Mouse (Mus musculus): ENCODE results near the gene Gm11733.

Gene Gm11733

DNA sequence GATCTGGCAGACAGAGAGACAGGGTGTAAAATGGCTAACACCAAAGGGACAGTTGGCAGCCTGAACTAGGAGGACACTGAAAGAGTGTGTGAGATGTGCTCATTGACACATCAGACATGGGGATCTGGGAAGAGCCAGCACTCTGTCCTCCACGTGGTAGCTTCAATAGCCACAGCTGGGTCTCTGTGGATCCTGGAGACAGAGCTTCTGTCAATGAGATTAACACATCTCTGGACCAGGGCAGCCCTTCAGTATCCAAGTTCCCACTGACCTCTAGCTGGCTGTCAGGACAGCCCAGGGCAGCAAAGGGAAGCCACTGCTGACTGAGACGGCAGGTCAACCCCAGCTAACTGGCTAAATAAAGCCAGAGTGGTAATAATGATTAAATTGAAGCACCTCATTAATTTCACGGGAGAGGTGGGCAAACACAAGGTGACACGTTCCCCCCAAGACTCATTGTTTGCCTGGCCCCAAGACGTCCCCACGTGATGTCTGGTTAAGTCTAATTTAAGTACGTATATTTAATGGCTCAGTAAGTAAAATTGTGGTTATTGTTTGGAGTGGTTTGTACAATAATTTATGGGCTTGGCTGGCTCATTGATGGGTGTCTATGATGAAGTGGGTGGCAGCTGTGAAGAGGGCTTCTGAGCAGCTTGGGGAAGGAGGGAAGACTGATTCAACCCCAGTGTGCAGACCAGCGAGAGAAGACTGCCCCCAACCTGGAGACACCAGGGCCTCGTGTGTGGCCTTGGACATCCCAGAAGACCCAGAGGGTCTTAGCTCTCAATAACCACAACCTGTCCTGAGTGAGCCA is 51.5 kb downstream of the Gm11733 start:
- no peak for DNase-seq (ENCODE audit: low spot score)

DNA sequence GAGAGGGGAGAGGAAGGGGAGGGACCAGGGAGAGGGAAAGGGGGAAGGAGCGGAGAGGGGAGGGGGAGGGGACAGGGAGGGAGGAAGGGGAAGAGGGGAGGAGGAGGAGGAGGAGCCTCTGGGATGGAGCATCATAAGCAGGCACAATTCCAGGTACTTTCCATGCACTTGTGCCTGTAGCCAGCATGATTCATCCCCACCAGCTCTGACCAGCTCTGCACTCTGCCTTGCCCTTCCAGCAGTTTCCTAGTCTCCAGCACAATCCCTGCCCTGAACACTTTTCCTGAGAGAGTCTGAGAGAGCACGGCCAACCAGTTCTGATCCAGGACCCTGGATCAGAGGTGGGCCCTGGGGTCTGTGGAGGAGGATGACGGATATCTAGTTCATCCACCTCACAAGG is 52.4 kb downstream of the Gm11733 start:
- no peak for DNase-seq (ENCODE audit: low spot score)

Data from c-Kit-positive CD71-positive TER-119-positive erythroid progenitor cells, embryonic 14.5 days (primary cell).